Mouse (Mus musculus) G1E (cell line): Measurements from ENCODE around the gene Ddi2.

Source experiments
- CTCF ChIP-seq: IDR thresholded peaks from 2 replicates; pipeline ENCODE4 v1.5.1; 2012; ENCODE audit warnings: low read depth, low read length, inconsistent platforms, mixed read lengths
- GATA1 ChIP-seq: IDR thresholded peaks from 2 replicates; pipeline ENCODE4 v1.6.1; 2012; ENCODE audit warnings: borderline replicate concordance, low read length, inconsistent platforms, mixed read lengths
- POLR2AphosphoS5 ChIP-seq: IDR thresholded peaks from 2 replicates; pipeline ENCODE4 v1.6.1; 2012; ENCODE audit warnings: low read depth, low read length, inconsistent platforms; ENCODE audit not compliant: insufficient replicate concordance

GRCm38 (mm10) chr4:141734446-141735205 lies 11.4 kb upstream of the Ddi2 start:
- no peak for TF ChIP-seq CTCF
- no peak for TF ChIP-seq GATA1
- TF ChIP-seq POLR2AphosphoS5 = no peak
